Mouse (Mus musculus): ENCODE results near the gene Ccnk.

Gene Ccnk

GRCm38 (mm10) chr12:108249019-108249418, 69.6 kb downstream of the Ccnk start:
- DNase-seq: no peak

GRCm38 (mm10) chr12:108249522-108249921, 70.1 kb downstream of the Ccnk start:
- DNase-seq: no peak

- DNase-seq: no peak
Observed at GRCm38 (mm10) chr12:108251034-108251792, 71.8 kb downstream of the Ccnk start.

- DNase-seq: no peak
Observed at GRCm38 (mm10) chr12:108251825-108252542, 72.6 kb downstream of the Ccnk start.

All from thymus, postnatal 14 days (tissue).